Mouse (Mus musculus) CD8-positive naive resting alpha-beta T cell, adult 2 months (primary cell): ENCODE results near the gene Dnajc17.

Source experiments
- DNase-seq, 2 experiments: peaks; one replicate each; pipeline ENCODE4 v3.0.0; 2022; ENCODE audit warnings: low read depth in 2 of 2, low spot score in 2 of 2

The Dnajc17 gene

GRCm38 (mm10) chr2:119163999-119164398, 44.6 kb downstream of the Dnajc17 start:
- no peak for DNase-seq

GRCm38 (mm10) chr2:119163135-119163534, 45.5 kb downstream of the Dnajc17 start:
- DNase-seq, result no peak

- DNase-seq, result no peak
These were observed 47.3 kb downstream of the Dnajc17 start for GRCm38 (mm10) chr2:119161247-119161646.

- DNase-seq, result no peak
These were observed 50.8 kb downstream of the Dnajc17 start for GRCm38 (mm10) chr2:119157836-119158235.

GRCm38 (mm10) chr2:119156681-119157572, 51.7 kb downstream of the Dnajc17 start, which contains the start of gene Rmdn3:
Gene Rmdn3 (minus strand): TSS chr2:119157034.
- peak; percentile 81 to 93 for DNase-seq

GRCm38 (mm10) chr2:119156081-119156680, 52.4 kb downstream of the Dnajc17 start:
- DNase-seq, result no peak

- no peak for DNase-seq
These were observed 53.2 kb downstream of the Dnajc17 start for GRCm38 (mm10) chr2:119155388-119155787.

- no peak for DNase-seq
These were observed 53.9 kb downstream of the Dnajc17 start for GRCm38 (mm10) chr2:119154683-119155082.

GRCm38 (mm10) chr2:119152255-119152654, 56.3 kb downstream of the Dnajc17 start:
- no peak for DNase-seq

GRCm38 (mm10) chr2:119147775-119148174, 60.8 kb downstream of the Dnajc17 start:
- DNase-seq, result no peak

- DNase-seq, result no peak
These were observed 61.4 kb downstream of the Dnajc17 start for GRCm38 (mm10) chr2:119147160-119147678.

GRCm38 (mm10) chr2:119146435-119146834, 62.2 kb downstream of the Dnajc17 start:
- no peak for DNase-seq

GRCm38 (mm10) chr2:119145199-119145598, 63.4 kb downstream of the Dnajc17 start:
- DNase-seq, result no peak

- no peak for DNase-seq
These were observed 72.2 kb downstream of the Dnajc17 start for GRCm38 (mm10) chr2:119136346-119136898.
